Mouse (Mus musculus): ENCODE data around the gene Dnah10. TPM values are rescaled to one million over a fixed set of nuclear protein-coding genes. Genes with fewer than 3 reads are reported as not detected.

Dnah10 gene
- 0.07 and 0.12 TPM in 2 replicates for polyA plus RNA-seq (2014; fragmentation: Nextera tagmentation; extraction: Ambion mirVana)

- Histone ChIP-seq H3K36me3 (ENCODE audit: control insufficient read depth, insufficient read depth, low read length) (no peaks in the 10 kb centered on the region; the same call in 1 of the 2 replicates), H3K9me3 (ENCODE audit: control insufficient read depth, low read length) (no peaks in the 10 kb centered on the region), H3K27ac (ENCODE audit: low read depth, low read length) (no peak within 1 kb of the TSS), H3K4me2 (ENCODE audit: low read depth, low read length, severe bottlenecking) (0 out of 2 replicates have a peak within 1 kb of the TSS, but pooled peaks have one; percentile 9), H3K27me3 (ENCODE audit: control insufficient read depth, insufficient read depth, low read length) (no peaks in the 10 kb centered on the region), H3K4me3 (ENCODE audit: low read depth, low read length) (no peak within 1 kb of the TSS), H3K9ac (ENCODE audit: low read length) (no peak within 1 kb of the TSS), H3K4me1 (replicated peaks; ENCODE audit: control insufficient read depth, insufficient read depth, low read length) (0 out of 2 replicates have a peak, but pooled peaks cover 3% of the 10 kb centered on the region)
- WGBS: 12% methylated on average over 29 of the region's 29 CpGs
- DNase-seq (ENCODE audit: low spot score) (peak; percentile 74), ATAC-seq (replicated peaks; ENCODE audit: low FRiP score) (no peak)
These were observed at the start of gene Dnah10 for GRCm38 (mm10) chr5:124724997-124725396. TSS of gene Dnah10 (plus strand) at chr5:124725085.

- Histone ChIP-seq H3K27ac (ENCODE audit: low read depth, low read length) (no peak overlapping the region), H3K4me3 (ENCODE audit: low read depth, low read length) (no peak overlapping the region), H3K4me1 (replicated peaks; ENCODE audit: control insufficient read depth, insufficient read depth, low read length) (no peaks in the 10 kb centered on the region), H3K27me3 (ENCODE audit: control insufficient read depth, insufficient read depth, low read length) (no peaks in the 10 kb centered on the region), H3K36me3 (ENCODE audit: control insufficient read depth, insufficient read depth, low read length) (peaks cover 4% of the 10 kb centered on the region; the same call in 1 of the 2 replicates), H3K9me3 (ENCODE audit: control insufficient read depth, low read length) (no peaks in the 10 kb centered on the region), H3K9ac (ENCODE audit: low read length) (no peak overlapping the region), H3K4me2 (ENCODE audit: low read depth, low read length, severe bottlenecking) (no peak overlapping the region)
- ATAC-seq (replicated peaks; ENCODE audit: low FRiP score): no peak
- WGBS: 97% methylated on average over 5 of the region's 5 CpGs
- DNase-seq (ENCODE audit: low spot score): no peak
These were observed 11.1 kb upstream of the Dnah10 start for GRCm38 (mm10) chr5:124713741-124714140.

GRCm38 (mm10) chr5:124715135-124715534 lies 9.8 kb upstream of the Dnah10 start:
- peaks cover 7% of the 10 kb centered on the region; the same call in 1 of the 2 replicates for H3K36me3 ChIP-seq (ENCODE audit: control insufficient read depth, insufficient read depth, low read length)
- H3K9me3 ChIP-seq (ENCODE audit: control insufficient read depth, low read length): no peaks in the 10 kb centered on the region
- H3K27ac ChIP-seq (ENCODE audit: low read depth, low read length): no peak overlapping the region
- H3K4me2 ChIP-seq (ENCODE audit: low read depth, low read length, severe bottlenecking): no peak overlapping the region
- ATAC-seq (replicated peaks; ENCODE audit: low FRiP score) (no peak), DNase-seq (ENCODE audit: low spot score) (no peak)
- 94% methylated on average over 8 of the region's 8 CpGs for WGBS
- no peaks in the 10 kb centered on the region for H3K27me3 ChIP-seq (ENCODE audit: control insufficient read depth, insufficient read depth, low read length)
- H3K4me3 ChIP-seq (ENCODE audit: low read depth, low read length): no peak overlapping the region
- H3K9ac ChIP-seq (ENCODE audit: low read length): no peak overlapping the region
- no peaks in the 10 kb centered on the region for H3K4me1 ChIP-seq (replicated peaks; ENCODE audit: control insufficient read depth, insufficient read depth, low read length)

- no peak overlapping the region for H3K4me3 ChIP-seq (ENCODE audit: low read depth, low read length)
- H3K27ac ChIP-seq (ENCODE audit: low read depth, low read length): no peak overlapping the region
- DNase-seq (ENCODE audit: low spot score) (no peak), ATAC-seq (replicated peaks; ENCODE audit: low FRiP score) (no peak)
- no peak overlapping the region for H3K4me2 ChIP-seq (ENCODE audit: low read depth, low read length, severe bottlenecking)
- H3K4me1 ChIP-seq (replicated peaks; ENCODE audit: control insufficient read depth, insufficient read depth, low read length): no peaks in the 10 kb centered on the region
- H3K9ac ChIP-seq (ENCODE audit: low read length): no peak overlapping the region
- no peaks in the 10 kb centered on the region for H3K9me3 ChIP-seq (ENCODE audit: control insufficient read depth, low read length)
- H3K36me3 ChIP-seq (ENCODE audit: control insufficient read depth, insufficient read depth, low read length): peaks cover 5% of the 10 kb centered on the region; the same call in 1 of the 2 replicates
- 95% methylated on average over 11 of the region's 11 CpGs for WGBS
- no peaks in the 10 kb centered on the region for H3K27me3 ChIP-seq (ENCODE audit: control insufficient read depth, insufficient read depth, low read length)
These were observed 6.9 kb upstream of the Dnah10 start for GRCm38 (mm10) chr5:124717969-124718368.

GRCm38 (mm10) chr5:124718396-124718795 lies 6.5 kb upstream of the Dnah10 start:
- Histone ChIP-seq H3K27ac (ENCODE audit: low read depth, low read length) (no peak overlapping the region), H3K9ac (ENCODE audit: low read length) (no peak overlapping the region), H3K4me2 (ENCODE audit: low read depth, low read length, severe bottlenecking) (no peak overlapping the region), H3K36me3 (ENCODE audit: control insufficient read depth, insufficient read depth, low read length) (peaks cover 5% of the 10 kb centered on the region; the same call in 1 of the 2 replicates), H3K4me1 (replicated peaks; ENCODE audit: control insufficient read depth, insufficient read depth, low read length) (no peaks in the 10 kb centered on the region), H3K9me3 (ENCODE audit: control insufficient read depth, low read length) (no peaks in the 10 kb centered on the region), H3K27me3 (ENCODE audit: control insufficient read depth, insufficient read depth, low read length) (no peaks in the 10 kb centered on the region), H3K4me3 (ENCODE audit: low read depth, low read length) (no peak overlapping the region)
- ATAC-seq (replicated peaks; ENCODE audit: low FRiP score) (no peak), DNase-seq (ENCODE audit: low spot score) (no peak)
- WGBS: 90% methylated on average over 7 of the region's 7 CpGs

GRCm38 (mm10) chr5:124723125-124723524 lies 1.8 kb upstream of the Dnah10 start:
- Histone ChIP-seq H3K27ac (ENCODE audit: low read depth, low read length) (no peak overlapping the region), H3K9ac (ENCODE audit: low read length) (no peak overlapping the region), H3K9me3 (ENCODE audit: control insufficient read depth, low read length) (no peaks in the 10 kb centered on the region), H3K4me2 (ENCODE audit: low read depth, low read length, severe bottlenecking) (no peak overlapping the region), H3K27me3 (ENCODE audit: control insufficient read depth, insufficient read depth, low read length) (no peaks in the 10 kb centered on the region), H3K36me3 (ENCODE audit: control insufficient read depth, insufficient read depth, low read length) (peaks cover 3% of the 10 kb centered on the region; the same call in 1 of the 2 replicates), H3K4me3 (ENCODE audit: low read depth, low read length) (no peak overlapping the region), H3K4me1 (replicated peaks; ENCODE audit: control insufficient read depth, insufficient read depth, low read length) (0 out of 2 replicates have a peak, but pooled peaks cover 3% of the 10 kb centered on the region)
- ATAC-seq (replicated peaks; ENCODE audit: low FRiP score): no peak
- WGBS: 90% methylated on average over 6 of the region's 6 CpGs
- DNase-seq (ENCODE audit: low spot score): no peak

- no peaks in the 10 kb centered on the region for H3K9me3 ChIP-seq (ENCODE audit: control insufficient read depth, low read length)
- 15% methylated on average over 21 of the region's 21 CpGs for whole genome bisulfite sequencing
- no peaks in the 10 kb centered on the region for H3K27me3 ChIP-seq (ENCODE audit: control insufficient read depth, insufficient read depth, low read length)
- no peak for ATAC-seq (replicated peaks; ENCODE audit: low FRiP score)
- H3K9ac ChIP-seq (ENCODE audit: low read length): no peak overlapping the region
- H3K36me3 ChIP-seq (ENCODE audit: control insufficient read depth, insufficient read depth, low read length): no peaks in the 10 kb centered on the region
- H3K4me2 ChIP-seq (ENCODE audit: low read depth, low read length, severe bottlenecking): peak overlapping the region; percentile 44
- 0 out of 2 replicates have a peak, but pooled peaks cover 1% of the 10 kb centered on the region for H3K4me1 ChIP-seq (replicated peaks; ENCODE audit: control insufficient read depth, insufficient read depth, low read length)
- H3K27ac ChIP-seq (ENCODE audit: low read depth, low read length): no peak overlapping the region
- peak overlapping the region; percentile 14 for H3K4me3 ChIP-seq (ENCODE audit: low read depth, low read length)
- no peak for DNase-seq (ENCODE audit: low spot score)
These were observed 4.8 kb downstream of the Dnah10 start for GRCm38 (mm10) chr5:124729662-124730206.

- DNase-seq (ENCODE audit: low spot score) (no peak), ATAC-seq (replicated peaks; ENCODE audit: low FRiP score) (no peak)
- 89% methylated on average over 12 of the region's 12 CpGs for WGBS
- Histone ChIP-seq H3K9me3 (ENCODE audit: control insufficient read depth, low read length) (no peaks in the 10 kb centered on the region), H3K9ac (ENCODE audit: low read length) (no peak overlapping the region), H3K36me3 (ENCODE audit: control insufficient read depth, insufficient read depth, low read length) (no peaks in the 10 kb centered on the region), H3K4me3 (ENCODE audit: low read depth, low read length) (no peak overlapping the region), H3K27ac (ENCODE audit: low read depth, low read length) (no peak overlapping the region), H3K27me3 (ENCODE audit: control insufficient read depth, insufficient read depth, low read length) (no peaks in the 10 kb centered on the region), H3K4me2 (ENCODE audit: low read depth, low read length, severe bottlenecking) (no peak overlapping the region), H3K4me1 (replicated peaks; ENCODE audit: control insufficient read depth, insufficient read depth, low read length) (no peaks in the 10 kb centered on the region)
These were observed 9.1 kb downstream of the Dnah10 start for GRCm38 (mm10) chr5:124733961-124734360.

Data from forebrain, embryonic 11.5 days (tissue).